Comparison of ENCODE assay signal across 9 mouse cellular contexts in the genomic region with DNA sequence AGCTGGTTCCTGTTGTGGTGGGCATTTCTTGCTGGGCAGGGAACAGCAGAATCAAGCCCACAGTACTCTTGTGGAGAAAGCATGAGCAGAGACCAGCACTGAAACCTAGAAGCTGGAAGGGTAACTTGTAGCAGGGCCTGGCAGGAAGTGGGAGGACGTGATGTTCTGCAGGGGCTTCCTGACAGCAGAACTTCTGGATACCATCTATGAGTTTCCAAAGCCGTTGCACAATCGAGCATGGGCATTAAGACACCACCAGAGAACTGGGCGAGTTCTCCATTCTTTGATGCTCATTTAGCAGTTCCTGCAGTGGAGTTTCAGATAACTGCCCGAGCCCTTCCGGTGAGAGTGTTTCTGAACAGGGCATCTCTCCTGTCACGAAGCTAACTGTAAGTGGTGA. TPM values are rescaled to one million over a fixed set of nuclear protein-coding genes. Genes with fewer than 3 reads are reported as not detected.
DNase-seq lines count a peak whose midpoint lies in the region; ATAC-seq and TF ChIP-seq lines count a peak whose summit lies in the region.
"Had no signal": no experiment of that assay in that cellular context is flagged by ENCODE, and none has a peak within 500 bp of the region (broad histone marks: within the 10 kb centered on the region; RNA-seq: fewer than 3 reads in every experiment).

No protein-coding gene starts in this region.

- no peak overlapping the region for H3K27ac ChIP-seq in heart, embryonic 10.5 days
- H3K27ac ChIP-seq in bone marrow, adult 2 months (ENCODE audit: control insufficient read depth, insufficient read depth, low read depth, low read length, poor library complexity), result peak overlapping the region; percentile 64; the same call in 1 of the 2 replicates
- H3K27ac ChIP-seq in forebrain, embryonic 11.5 days (ENCODE audit: low read depth, low read length), result no peak overlapping the region
- H3K27ac ChIP-seq in left cerebral cortex, adult 2 months, result no peak overlapping the region

- TF ChIP-seq CTCF in bone marrow, adult 2 months (IDR thresholded peaks at IDR 0.05; ENCODE audit: control insufficient read depth, insufficient read depth, low read length), result no peak
- TF ChIP-seq CTCF in left cerebral cortex, adult 2 months (IDR thresholded peaks at IDR 0.05), result no peak

- H3K4me1 ChIP-seq in heart, embryonic 10.5 days, result peaks cover 6% of the 10 kb centered on the region; the same call in 1 of the 2 replicates
- H3K4me1 ChIP-seq in bone marrow, adult 2 months (ENCODE audit: control insufficient read depth, insufficient read depth, low read length), result peaks cover 1% of the 10 kb centered on the region; the same call in 1 of the 2 replicates
- no peaks in the 10 kb centered on the region for H3K4me1 ChIP-seq in forebrain, embryonic 11.5 days (replicated peaks; ENCODE audit: control insufficient read depth, insufficient read depth, low read length)

- H3K36me3 ChIP-seq in heart, embryonic 10.5 days, result no peaks in the 10 kb centered on the region
- H3K36me3 ChIP-seq in forebrain, embryonic 11.5 days (ENCODE audit: control insufficient read depth, insufficient read depth, low read length), result no peaks in the 10 kb centered on the region

- intact Hi-C loops in left cerebral cortex, adult 2 months (cut with DNase I), result no loop called here

- peak; percentile 37; the same call in 1 of the 2 replicates for ATAC-seq in megakaryocyte-erythroid progenitor cell, adult 5-6 weeks (replicated peaks; ENCODE audit: low FRiP score, low TSS enrichment, poor library complexity, severe bottlenecking)
- ATAC-seq in forebrain, embryonic 11.5 days (replicated peaks; ENCODE audit: low FRiP score), result no peak
- no peak for ATAC-seq in erythroid progenitor cell, adult 5-6 weeks (replicated peaks; ENCODE audit: low FRiP score, poor library complexity, severe bottlenecking)

- no peaks in the 10 kb centered on the region for H3K27me3 ChIP-seq in heart, embryonic 10.5 days (ENCODE audit: insufficient read depth, poor library complexity, severe bottlenecking)
- H3K27me3 ChIP-seq in forebrain, embryonic 11.5 days (ENCODE audit: control insufficient read depth, insufficient read depth, low read length), result no peaks in the 10 kb centered on the region

- no peak overlapping the region for H3K4me3 ChIP-seq in heart, embryonic 10.5 days
- H3K4me3 ChIP-seq in bone marrow, adult 2 months (replicated peaks; ENCODE audit: control insufficient read depth, low read depth, low read length), result no peak overlapping the region
- no peak overlapping the region for H3K4me3 ChIP-seq in forebrain, embryonic 11.5 days (ENCODE audit: low read depth, low read length)
- no peak overlapping the region for H3K4me3 ChIP-seq in left cerebral cortex, adult 2 months

- DNase-seq in heart, adult 8-10 months (ENCODE audit: low spot score), result peak; percentile 55
- DNase-seq in heart, embryonic 10.5 days (ENCODE audit: low spot score), result no peak
- DNase-seq in induced T-regulatory cell, adult 2 months (ENCODE audit: low read depth), result peak; percentile 7
- no peak for DNase-seq in forebrain, embryonic 11.5 days (ENCODE audit: low spot score)
- no peak for DNase-seq in left cerebral cortex, adult 2 months (ENCODE audit: extremely low spot score in 1 of 2, low spot score in 2 of 2)

- 59% methylated on average over 7 of the region's 7 CpGs for WGBS in heart, embryonic 10.5 days
- WGBS in bone marrow, adult 2 months, result 3% methylated on average over 7 of the region's 7 CpGs
- 88% methylated on average over 7 of the region's 7 CpGs for WGBS in forebrain, embryonic 11.5 days

- no peak for TF ChIP-seq POLR2A in bone marrow, adult 2 months (IDR thresholded peaks at IDR 0.05; ENCODE audit: borderline replicate concordance, control insufficient read depth, low read depth, low read length)

- H3K4me2 ChIP-seq in forebrain, embryonic 11.5 days (ENCODE audit: low read depth, low read length, severe bottlenecking), result no peak overlapping the region

- no peak overlapping the region for H3K9ac ChIP-seq in forebrain, embryonic 11.5 days (ENCODE audit: low read length)

- H3K9me3 ChIP-seq in heart, embryonic 10.5 days, result no peaks in the 10 kb centered on the region
- H3K9me3 ChIP-seq in forebrain, embryonic 11.5 days (ENCODE audit: control insufficient read depth, low read length), result no peaks in the 10 kb centered on the region

RNA-seq across cellular contexts. Expression of a gene that starts 6.6 kb away (rescaled TPM):
- 10 to 100 TPM; 16.7 to 21.3 (median 19.7) TPM for total RNA-seq in heart, adult 8-10 months (2022)
- polyA plus RNA-seq in heart, embryonic 10.5 days (2016; fragmentation: Nextera tagmentation; extraction: Ambion mirVana), result 1.2 and 2.6 TPM in 2 replicates
- polyA plus RNA-seq in bone marrow, adult 2 months (2011; ENCODE audit: insufficient read depth, insufficient read length, low replicate concordance, missing spikeins), result 13.3 and 30.0 TPM in 2 replicates
- 0.17 and 1.0 TPM in 2 replicates for total RNA-seq in megakaryocyte-erythroid progenitor cell, adult 5-6 weeks (2014; fragmentation: Nextera tagmentation)
- total RNA-seq in megakaryocyte-erythroid progenitor cell, adult 5-6 weeks (2017), result 0.53 and 0.94 TPM in 2 replicates
- 7.5 and 8.6 TPM in 2 replicates for polyA plus RNA-seq in forebrain, embryonic 11.5 days (2014; fragmentation: Nextera tagmentation; extraction: Ambion mirVana)
- 19.8 and 28.9 TPM in 2 replicates for total RNA-seq in erythroid progenitor cell, adult 5-6 weeks (2015; ENCODE audit: low replicate concordance)
- 21.6 and 33.9 TPM in 2 replicates for total RNA-seq in erythroid progenitor cell, adult 5-6 weeks (2017; ENCODE audit: low replicate concordance)
- 1 to 10 TPM; 2.8 to 4.9 TPM for total RNA-seq in left cerebral cortex, adult 2 months (2021)
- total RNA-seq: ES-E14 had no signal

Comparison
In these comparisons a context has a peak if more than half of its experiments do, and no peak if none do; other contexts are left out.
1. DNase-seq: peak in heart, adult 8-10 months (single experiment) and induced T-regulatory cell, adult 2 months (single experiment); none in heart, embryonic 10.5 days (single experiment), forebrain, embryonic 11.5 days (single experiment) and left cerebral cortex, adult 2 months (0 of 2).